Mouse (Mus musculus) 3134 (cell line): Measurements from ENCODE around the gene Mesd.

Experiments used
- DNase-seq: peaks from one replicate; pipeline ENCODE4 v3.0.0-alpha.2; 2011; ENCODE audit warnings: low spot score; ENCODE audit not compliant: insufficient read length; ENCODE audit errors: extremely low read depth

Mesd gene

DNA sequence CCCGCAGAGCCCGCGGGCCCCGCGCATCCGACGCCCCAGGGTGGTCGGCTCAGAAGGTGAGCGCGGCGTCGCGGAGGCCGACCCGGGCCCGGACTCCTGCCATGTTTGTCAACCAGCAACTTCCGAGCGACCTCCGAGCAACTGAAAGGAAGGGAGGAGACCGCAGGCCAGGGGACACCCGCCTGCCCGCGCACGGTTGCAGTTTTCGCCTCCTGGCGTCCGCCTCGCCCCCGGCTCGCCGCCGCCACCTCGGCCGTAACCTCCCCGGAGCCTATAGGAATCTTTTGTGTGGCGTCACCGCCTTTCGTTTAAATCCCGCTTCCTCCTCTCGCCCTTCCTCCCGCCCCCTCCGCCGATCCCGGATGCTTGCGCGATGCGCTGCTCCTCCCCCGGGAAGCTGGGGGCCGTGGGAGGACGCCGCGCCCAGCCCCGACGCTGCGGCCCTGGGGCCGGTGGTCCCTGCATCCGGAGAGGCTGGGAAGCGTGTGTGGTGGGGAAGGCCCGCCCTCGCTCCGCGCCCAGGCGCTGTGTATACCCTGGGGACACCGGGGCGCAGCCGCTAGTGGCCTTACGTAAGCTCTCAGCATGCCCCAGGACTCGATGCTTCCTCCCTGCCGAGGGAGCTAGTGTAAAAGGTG is at the start of gene Mesd, which contains the start of gene Tlnrd1:
TSS of gene Mesd (plus strand) at position 446 of the 638 bp plus-strand sequence.
TSS of gene Tlnrd1 (minus strand) at position 285 of the 638 bp plus-strand sequence.
- DNase-seq = peak; percentile 96

GRCm38 (mm10) chr7:83838525-83839224 is 45.6 kb upstream of the Mesd start:
- DNase-seq = no peak

DNA sequence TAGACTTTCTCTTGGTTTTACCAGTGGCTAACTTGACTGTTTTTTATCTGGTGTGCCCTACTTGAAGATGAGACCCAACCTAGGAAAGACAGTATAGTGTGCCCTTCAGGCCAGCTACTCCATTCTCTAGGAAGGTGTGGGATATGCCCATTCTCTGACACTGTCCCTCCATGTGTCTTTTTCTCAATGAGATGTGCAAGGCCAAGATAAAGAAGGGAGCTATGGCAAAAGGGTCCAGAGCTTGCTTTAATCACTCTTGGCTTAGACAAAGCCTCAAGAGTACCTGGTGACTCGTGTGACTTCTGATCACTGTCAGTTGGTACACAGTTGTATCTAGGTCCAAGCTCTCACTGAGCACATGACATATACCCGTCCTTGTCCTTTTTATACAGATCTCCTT is 44.2 kb upstream of the Mesd start:
- DNase-seq = no peak

- no peak for DNase-seq
Measured at GRCm38 (mm10) chr7:83842486-83843259, 41.6 kb upstream of the Mesd start.

DNA sequence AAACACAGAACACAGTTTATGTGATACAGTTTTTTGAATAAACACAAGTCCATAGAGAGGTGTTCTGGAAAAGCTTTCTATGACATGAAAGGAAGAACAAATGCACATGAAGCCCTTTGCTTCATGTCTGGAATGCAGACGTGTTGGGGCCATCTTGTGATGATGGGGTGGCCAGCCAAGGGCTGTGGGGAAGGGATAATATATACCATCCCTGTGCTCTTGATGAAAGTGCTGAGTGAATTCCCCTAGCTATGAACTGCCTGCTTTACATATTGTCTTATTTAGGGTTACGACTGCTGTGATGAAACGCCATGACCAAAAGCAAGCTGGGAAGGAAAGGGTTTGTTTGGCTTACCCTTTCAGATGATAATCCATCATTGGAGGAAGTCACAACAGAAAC is 39.5 kb upstream of the Mesd start:
- no peak for DNase-seq

DNA sequence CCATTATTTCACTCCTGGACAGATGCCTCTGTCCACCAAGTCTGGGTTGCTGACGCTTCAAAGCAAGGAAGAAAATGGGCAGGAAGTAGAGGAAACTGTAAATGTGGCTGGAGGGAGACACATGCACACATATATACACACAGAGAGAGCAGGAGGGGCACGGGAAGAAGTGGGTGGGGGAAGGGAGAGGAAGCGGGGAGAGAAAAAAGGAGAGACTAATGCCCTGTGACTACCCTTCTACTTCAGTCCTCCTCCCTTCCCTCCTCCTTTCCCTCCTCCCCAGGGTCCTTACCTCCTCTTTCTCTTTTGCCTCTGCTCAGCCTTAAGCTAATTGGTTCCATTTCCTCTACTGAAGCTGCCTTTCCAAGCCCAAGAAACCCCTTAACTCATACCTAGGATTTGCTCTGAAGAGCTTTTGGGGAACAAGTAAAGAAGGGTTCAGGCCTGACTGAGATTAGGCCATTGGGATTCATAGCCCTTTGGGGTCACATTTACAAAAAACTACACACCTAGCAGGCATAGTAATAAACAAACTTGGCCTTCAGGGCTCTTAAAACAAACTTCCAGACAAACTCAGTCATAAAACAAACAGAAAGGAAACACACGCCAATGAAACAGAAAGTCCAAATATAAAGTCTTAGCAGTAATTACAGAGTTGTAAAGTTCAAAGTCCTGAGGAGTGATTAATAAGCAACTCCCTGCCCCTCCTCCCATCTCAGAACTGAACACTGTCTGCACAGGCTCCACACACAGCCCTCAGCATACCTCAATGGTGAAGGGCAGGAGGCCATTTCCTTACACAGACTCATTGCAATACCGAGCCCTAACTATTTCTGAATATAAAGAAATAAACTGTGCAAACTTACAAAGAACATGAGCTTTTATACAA is 36.8 kb upstream of the Mesd start:
- no peak for DNase-seq

- no peak for DNase-seq
Measured at GRCm38 (mm10) chr7:83851569-83852380, 32.5 kb upstream of the Mesd start.

DNA sequence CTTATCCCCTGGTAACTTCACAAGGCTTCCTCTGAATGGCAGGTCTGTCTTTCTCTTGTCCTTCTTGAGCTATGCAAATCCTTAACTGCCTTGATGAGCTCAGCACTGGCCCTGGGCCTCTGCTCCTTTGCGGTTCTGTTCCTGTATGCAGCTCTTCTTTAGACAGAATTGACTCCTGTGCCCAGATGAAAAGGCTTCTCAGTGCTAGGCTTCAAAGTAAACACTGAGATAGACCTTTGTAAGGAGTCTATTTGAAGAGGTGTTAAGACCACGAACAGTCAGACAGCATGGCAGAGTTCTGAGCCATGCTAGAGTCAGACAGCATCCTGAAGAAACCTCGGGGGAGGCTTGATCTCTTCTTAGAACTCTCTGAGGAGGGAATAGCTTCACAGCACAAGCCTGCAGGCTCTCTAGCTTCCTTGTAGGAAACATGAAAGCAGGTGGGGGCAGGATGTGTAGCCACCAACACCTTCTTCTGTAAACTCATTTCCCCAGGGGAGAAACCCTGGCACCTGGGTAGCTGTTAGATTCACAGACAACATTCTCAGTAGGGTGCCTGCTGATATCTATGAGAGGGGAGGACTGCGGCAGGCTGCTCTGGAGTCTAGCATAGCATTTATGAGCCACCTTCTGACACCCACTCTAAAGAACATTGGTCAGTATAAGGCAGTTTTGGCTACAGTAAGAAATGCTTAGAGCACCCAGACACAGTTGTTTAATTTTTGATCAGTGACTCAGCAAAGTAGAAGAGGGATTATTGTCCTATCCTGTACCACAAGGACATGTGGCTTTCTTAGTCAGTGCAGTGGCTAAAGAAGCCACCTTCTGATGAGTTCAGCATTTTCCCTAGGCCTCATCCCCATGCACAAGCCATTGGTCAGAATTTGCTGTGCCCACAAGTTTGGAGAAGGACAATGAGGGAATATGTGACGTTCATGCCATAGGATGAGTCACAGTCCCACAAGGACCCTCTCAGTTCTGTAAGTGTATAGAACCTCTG is 31.6 kb upstream of the Mesd start:
- peak; percentile 61 for DNase-seq

DNA sequence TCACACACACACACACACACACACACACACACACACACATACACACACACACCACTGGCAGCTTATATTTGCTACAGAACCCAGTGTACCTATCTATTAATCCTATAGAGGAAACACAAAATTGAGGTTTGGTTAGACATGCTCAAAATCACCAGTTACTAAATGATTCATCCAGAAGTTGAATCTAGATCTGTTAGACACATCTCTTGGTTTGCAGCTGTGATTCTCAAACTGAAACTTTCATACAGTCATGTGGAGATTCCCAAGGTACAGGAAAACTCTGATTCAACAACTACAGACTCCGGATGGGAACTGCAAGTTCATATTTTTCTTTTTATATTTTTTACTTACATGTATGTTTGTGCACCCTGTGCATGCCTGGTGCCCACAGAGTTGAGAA is 29.1 kb upstream of the Mesd start:
- no peak for DNase-seq

GRCm38 (mm10) chr7:83856353-83857207 is 27.7 kb upstream of the Mesd start:
- DNase-seq = no peak

DNA sequence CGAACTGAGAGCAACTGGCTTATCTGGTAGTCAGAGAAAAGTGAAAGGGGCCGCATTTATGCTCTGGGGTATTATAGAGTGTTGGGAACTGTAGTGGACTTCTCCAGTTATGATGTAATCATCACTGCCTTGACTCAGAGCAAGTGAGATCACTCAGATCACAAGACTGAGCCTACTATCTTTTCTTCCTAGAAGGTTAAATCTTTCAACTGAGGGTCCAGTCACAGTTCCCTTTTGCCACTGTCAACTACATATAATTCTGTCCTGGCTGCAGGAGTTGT is 27.1 kb upstream of the Mesd start:
- no peak for DNase-seq

DNA sequence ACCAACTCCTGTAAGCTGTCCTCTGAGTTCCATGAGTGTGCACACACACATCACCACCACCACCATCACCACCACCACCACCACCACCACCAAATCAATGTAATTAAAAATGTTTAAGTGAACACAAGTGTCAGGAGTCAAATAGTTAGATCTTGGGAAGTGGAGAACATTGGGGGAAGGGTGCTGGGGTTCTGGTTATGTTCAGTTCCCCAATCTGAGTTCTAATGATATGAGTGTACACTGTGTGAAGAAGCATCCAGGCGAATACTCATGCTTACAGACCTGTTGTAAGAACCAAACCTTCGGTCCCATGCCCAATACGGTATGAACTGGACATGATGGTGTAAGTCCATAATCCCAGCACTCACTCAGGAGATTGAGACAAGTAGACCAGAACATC is 26.3 kb upstream of the Mesd start:
- DNase-seq = no peak

- DNase-seq = no peak
Measured at GRCm38 (mm10) chr7:83859378-83860083, 24.7 kb upstream of the Mesd start.

DNA sequence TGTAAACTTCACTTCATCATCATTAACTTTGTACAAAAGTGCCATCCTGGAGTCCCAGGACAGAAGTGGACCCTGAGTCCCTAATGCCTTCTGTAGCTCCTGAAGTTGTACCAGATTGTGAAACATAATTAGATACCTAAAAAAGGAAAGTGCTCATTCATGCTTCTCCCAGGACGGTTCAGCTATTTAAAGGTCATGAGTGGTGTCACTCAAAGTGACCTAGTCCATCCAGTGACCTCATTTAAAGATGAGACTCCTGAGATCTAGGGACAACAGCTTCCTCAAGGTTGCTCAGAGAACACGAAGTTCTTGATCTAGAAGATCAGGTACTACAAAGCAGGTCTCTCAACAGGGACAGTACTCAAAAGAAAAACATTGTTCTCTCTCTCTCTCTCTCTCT is 20.7 kb upstream of the Mesd start:
- no peak for DNase-seq

DNA sequence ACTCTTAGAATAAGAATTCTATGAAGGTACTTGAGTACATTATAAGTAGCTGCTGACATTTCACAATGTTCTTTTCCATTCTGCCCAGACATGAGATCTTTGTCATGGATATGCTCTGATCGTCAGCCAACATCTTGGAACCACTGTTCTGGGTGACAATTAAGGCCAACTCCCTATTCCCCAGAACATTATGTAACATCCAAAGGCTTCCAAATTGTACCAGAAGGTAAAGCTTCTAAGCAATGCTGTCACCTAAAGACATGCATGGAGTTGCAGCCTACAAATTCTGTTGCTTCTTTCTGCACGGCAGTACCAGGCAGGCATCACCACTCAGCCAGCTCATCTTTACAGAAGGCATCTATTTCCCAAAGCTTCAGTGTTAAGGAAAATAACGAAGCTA is 16.1 kb upstream of the Mesd start:
- no peak for DNase-seq

GRCm38 (mm10) chr7:83869839-83870543 is 14.3 kb upstream of the Mesd start:
- no peak for DNase-seq

- DNase-seq = no peak
Measured at GRCm38 (mm10) chr7:83877088-83877487, 7.2 kb upstream of the Mesd start.
